Mouse (Mus musculus): ENCODE measurements at regions not wholly inside any gene's neighbourhood (a gene's known extent, or its start where the extent isn't known, plus 50 kb on each side); places are given as distances from the start of the nearest gene placed in this dataset.

GRCm38 (mm10) chr16:75362095-75362494, 223.8 kb downstream of the Lipi start:
- Histone ChIP-seq H3K9ac (no peak overlapping the region), H3K27me3 (no peaks in the 10 kb centered on the region), H3K9me3 (no peaks in the 10 kb centered on the region), H3K27ac (no peak overlapping the region), H3K4me3 (no peak overlapping the region), H3K36me3 (no peaks in the 10 kb centered on the region), H3K4me1 (no peaks in the 10 kb centered on the region), H3K4me2 (no peak overlapping the region)
- ATAC-seq (ENCODE audit: borderline replicate concordance, extremely low read depth, low FRiP score, low TSS enrichment) = no peak
- WGBS = 63% methylated on average over 4 of the region's 4 CpGs

DNA sequence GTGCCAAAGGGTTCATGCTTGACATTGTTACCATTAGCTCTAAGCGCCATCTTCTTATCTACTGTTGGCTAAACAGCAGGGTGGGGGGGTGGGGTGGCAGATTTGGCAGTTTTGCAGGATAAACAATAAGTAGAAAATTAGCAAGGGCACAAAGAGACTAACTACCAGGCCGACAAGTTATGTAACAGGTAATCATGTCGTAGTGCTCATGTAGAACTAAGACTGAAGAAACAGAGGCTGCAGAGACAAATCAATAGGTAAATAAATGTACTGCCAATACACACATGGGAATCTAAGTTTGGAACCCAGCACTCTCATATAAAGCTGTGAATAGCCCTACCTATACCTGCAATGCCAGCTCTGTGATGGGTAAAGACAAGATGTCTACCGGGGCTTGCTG, 225.1 kb downstream of the Lipi start:
- H3K36me3 ChIP-seq = no peaks in the 10 kb centered on the region
- no peak overlapping the region for H3K4me3 ChIP-seq
- WGBS = 82% methylated on average over 4 of the region's 4 CpGs
- H3K9ac ChIP-seq = no peak overlapping the region
- no peak for ATAC-seq (ENCODE audit: borderline replicate concordance, extremely low read depth, low FRiP score, low TSS enrichment)
- H3K9me3 ChIP-seq = no peaks in the 10 kb centered on the region
- H3K4me1 ChIP-seq = no peaks in the 10 kb centered on the region
- H3K27ac ChIP-seq = no peak overlapping the region
- H3K27me3 ChIP-seq = no peaks in the 10 kb centered on the region
- H3K4me2 ChIP-seq = no peak overlapping the region

- Histone ChIP-seq H3K27me3 (no peaks in the 10 kb centered on the region), H3K9ac (no peak overlapping the region), H3K27ac (no peak overlapping the region), H3K4me3 (no peak overlapping the region), H3K9me3 (no peaks in the 10 kb centered on the region), H3K4me2 (no peak overlapping the region), H3K4me1 (no peaks in the 10 kb centered on the region), H3K36me3 (no peaks in the 10 kb centered on the region)
- WGBS = 93% methylated on average over 1 of the region's 1 CpGs
- no peak for ATAC-seq (ENCODE audit: borderline replicate concordance, extremely low read depth, low FRiP score, low TSS enrichment)
Observed at GRCm38 (mm10) chr16:75353394-75353793, 232.5 kb downstream of the Lipi start.

DNA sequence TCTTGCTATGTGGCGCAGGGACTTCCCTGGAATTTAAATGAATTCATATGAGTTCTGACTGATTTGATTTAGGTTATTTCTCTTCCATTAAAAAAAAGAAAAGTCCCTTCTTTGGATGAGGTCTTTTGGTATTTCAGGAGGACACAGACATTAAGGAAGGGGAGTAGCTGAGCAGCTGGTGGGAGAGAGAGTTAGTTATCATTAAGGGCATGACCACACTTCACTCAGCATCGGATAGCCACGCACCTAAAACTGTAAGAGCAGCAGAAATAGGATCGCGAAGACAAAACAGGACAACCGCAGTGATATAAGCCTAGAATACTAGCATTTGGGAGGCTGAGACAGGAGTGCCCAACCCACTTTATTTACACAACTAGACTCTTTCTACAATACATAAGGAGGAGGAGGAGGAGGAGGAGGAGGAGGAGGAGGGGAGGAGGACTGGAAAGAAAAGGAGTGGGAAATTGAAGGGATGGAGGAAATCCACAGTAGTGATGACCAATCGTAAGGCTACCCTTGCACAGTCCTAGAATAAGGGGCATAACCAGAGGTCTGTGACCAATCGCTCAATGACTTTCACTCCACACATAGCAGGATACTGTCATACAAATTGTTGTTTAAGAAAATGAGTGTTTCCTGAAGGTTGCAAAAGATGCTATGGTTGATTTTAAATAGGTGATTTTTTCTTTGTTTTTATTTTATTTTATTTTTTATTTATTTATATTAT, 241.5 kb downstream of the Lipi start:
- no peak overlapping the region for H3K4me2 ChIP-seq
- no peaks in the 10 kb centered on the region for H3K27me3 ChIP-seq
- WGBS = 81% methylated on average over 8 of the region's 8 CpGs
- no peak overlapping the region for H3K9ac ChIP-seq
- no peaks in the 10 kb centered on the region for H3K9me3 ChIP-seq
- no peak for ATAC-seq (ENCODE audit: borderline replicate concordance, extremely low read depth, low FRiP score, low TSS enrichment)
- no peak overlapping the region for H3K27ac ChIP-seq
- no peaks in the 10 kb centered on the region for H3K4me1 ChIP-seq
- no peaks in the 10 kb centered on the region for H3K36me3 ChIP-seq
- H3K4me3 ChIP-seq = no peak overlapping the region

GRCm38 (mm10) chr16:75343028-75343901, 242.6 kb downstream of the Lipi start:
- Histone ChIP-seq H3K4me3 (no peak overlapping the region), H3K4me1 (no peaks in the 10 kb centered on the region), H3K27ac (no peak overlapping the region), H3K9ac (no peak overlapping the region), H3K9me3 (no peaks in the 10 kb centered on the region), H3K4me2 (peak overlapping the region; percentile 24; the same call in 1 of the 2 replicates), H3K27me3 (no peaks in the 10 kb centered on the region), H3K36me3 (no peaks in the 10 kb centered on the region)
- 27% methylated on average over 10 of the region's 11 CpGs for WGBS
- ATAC-seq (ENCODE audit: borderline replicate concordance, extremely low read depth, low FRiP score, low TSS enrichment) = no peak

DNA sequence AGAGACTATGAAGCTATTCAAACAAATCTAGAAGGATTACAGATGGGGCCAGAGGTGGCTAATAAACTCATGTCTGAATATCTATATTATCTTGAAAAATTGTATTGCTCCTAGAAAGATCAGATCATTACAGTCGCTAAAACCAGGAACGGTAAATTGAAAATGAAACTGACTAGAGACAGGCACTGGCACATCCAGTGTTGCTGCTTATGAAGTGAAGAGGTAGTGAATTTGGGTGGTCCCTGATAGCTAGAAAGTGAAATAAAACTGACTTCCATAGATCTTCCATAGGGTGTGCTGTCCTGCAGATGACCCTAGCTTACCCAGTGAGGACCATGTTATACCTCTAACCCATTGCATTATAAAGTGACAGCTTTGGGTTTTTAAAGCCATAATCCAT, 251.6 kb downstream of the Lipi start:
- H3K9me3 ChIP-seq = no peaks in the 10 kb centered on the region
- H3K36me3 ChIP-seq = no peaks in the 10 kb centered on the region
- H3K9ac ChIP-seq = no peak overlapping the region
- H3K4me2 ChIP-seq = no peak overlapping the region
- H3K27me3 ChIP-seq = no peaks in the 10 kb centered on the region
- H3K4me3 ChIP-seq = no peak overlapping the region
- ATAC-seq (ENCODE audit: borderline replicate concordance, extremely low read depth, low FRiP score, low TSS enrichment) = no peak
- 77% methylated on average over 2 of the region's 2 CpGs for WGBS
- no peak overlapping the region for H3K27ac ChIP-seq
- no peaks in the 10 kb centered on the region for H3K4me1 ChIP-seq

DNA sequence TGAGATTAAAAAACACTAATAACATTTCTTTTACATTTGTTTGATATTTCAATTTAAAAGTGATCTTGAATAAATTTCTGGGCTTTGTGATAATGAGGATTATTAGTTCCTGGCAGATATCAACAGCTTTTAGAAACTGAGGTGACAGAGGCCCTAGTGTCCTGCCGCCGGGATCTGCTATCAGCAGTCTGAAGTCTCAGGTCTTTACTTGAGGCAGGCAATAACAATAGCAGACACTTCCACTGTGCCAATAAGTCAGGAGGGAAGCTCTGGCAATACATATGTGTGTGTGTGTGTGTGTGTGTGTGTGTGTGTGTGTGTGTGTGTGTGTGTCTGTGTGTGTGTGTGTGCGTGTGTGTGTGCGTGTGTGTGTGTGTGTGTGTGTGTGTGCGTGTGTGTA, 252.1 kb downstream of the Lipi start:
- Histone ChIP-seq H3K27ac (no peak overlapping the region), H3K9me3 (no peaks in the 10 kb centered on the region), H3K36me3 (no peaks in the 10 kb centered on the region), H3K27me3 (no peaks in the 10 kb centered on the region), H3K4me3 (no peak overlapping the region), H3K4me2 (no peak overlapping the region), H3K9ac (no peak overlapping the region), H3K4me1 (no peaks in the 10 kb centered on the region)
- WGBS = 54% methylated on average over 3 of the region's 5 CpGs
- ATAC-seq (ENCODE audit: borderline replicate concordance, extremely low read depth, low FRiP score, low TSS enrichment) = no peak

- Histone ChIP-seq H3K27me3 (no peaks in the 10 kb centered on the region), H3K4me3 (no peak overlapping the region), H3K4me1 (no peaks in the 10 kb centered on the region), H3K4me2 (no peak overlapping the region), H3K27ac (no peak overlapping the region), H3K36me3 (no peaks in the 10 kb centered on the region), H3K9ac (no peak overlapping the region), H3K9me3 (no peaks in the 10 kb centered on the region)
- no peak for ATAC-seq (ENCODE audit: borderline replicate concordance, extremely low read depth, low FRiP score, low TSS enrichment)
- 81% methylated on average over 4 of the region's 4 CpGs for WGBS
Observed at GRCm38 (mm10) chr16:75332853-75333252, 253.0 kb downstream of the Lipi start.

DNA sequence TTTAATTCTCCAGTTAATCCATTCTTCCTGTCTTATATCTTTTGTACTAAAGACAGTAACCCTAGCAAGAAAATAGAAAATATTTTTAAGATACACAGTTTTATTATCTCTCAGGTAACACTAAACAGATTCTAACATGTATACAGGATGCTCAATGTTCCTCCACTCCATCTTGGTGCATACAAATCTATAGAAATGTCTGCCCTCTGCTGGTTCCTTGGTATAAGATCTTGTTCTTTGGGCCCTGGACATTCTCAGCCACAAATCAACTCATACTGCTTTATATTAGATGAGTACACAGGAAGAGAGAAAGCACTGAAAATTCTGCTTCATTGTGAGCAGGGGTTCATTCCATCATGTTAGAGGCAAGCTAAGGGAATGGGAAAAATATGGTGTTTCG, 260.6 kb downstream of the Lipi start:
- H3K9ac ChIP-seq = no peak overlapping the region
- H3K27ac ChIP-seq = no peak overlapping the region

DNA sequence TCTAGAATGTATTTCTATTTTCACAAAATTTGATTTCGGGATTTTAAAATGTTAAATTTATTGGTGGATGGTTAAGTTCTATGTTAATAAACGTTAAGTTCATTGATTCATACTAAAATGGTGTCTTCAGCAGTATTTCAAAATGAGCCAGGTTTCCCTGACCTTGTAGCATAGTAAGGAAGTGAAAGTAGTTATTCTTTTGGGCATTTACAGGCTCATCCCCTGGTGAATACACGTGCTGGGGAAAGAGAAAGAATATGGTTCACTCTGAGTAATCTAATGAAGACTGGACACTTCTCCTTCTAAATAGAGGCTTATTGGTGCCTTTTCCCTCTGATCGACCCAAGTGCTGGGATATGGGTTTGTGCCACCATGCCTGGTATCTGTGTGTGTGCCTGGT, 281.1 kb downstream of the Lipi start:
- Histone ChIP-seq H3K36me3 (no peaks in the 10 kb centered on the region), H3K27me3 (no peaks in the 10 kb centered on the region), H3K4me1 (no peaks in the 10 kb centered on the region), H3K9me3 (no peaks in the 10 kb centered on the region), H3K27ac (no peak overlapping the region), H3K9ac (no peak overlapping the region), H3K4me2 (no peak overlapping the region), H3K4me3 (no peak overlapping the region)
- no peak for ATAC-seq (ENCODE audit: borderline replicate concordance, extremely low read depth, low FRiP score, low TSS enrichment)
- 75% methylated on average over 4 of the region's 4 CpGs for WGBS

More for the DNA sequence above, 260.6 kb downstream of the Lipi start:
- no peak for ATAC-seq (ENCODE audit: borderline replicate concordance, extremely low read depth, low FRiP score, low TSS enrichment)
- Histone ChIP-seq H3K36me3 (no peaks in the 10 kb centered on the region), H3K4me3 (no peak overlapping the region), H3K4me2 (no peak overlapping the region), H3K9me3 (no peaks in the 10 kb centered on the region), H3K27me3 (no peaks in the 10 kb centered on the region), H3K4me1 (no peaks in the 10 kb centered on the region)
- WGBS = 80% methylated on average over 1 of the region's 1 CpGs

GRCm38 (mm10) chr16:75297416-75297815, 288.4 kb downstream of the Lipi start:
- Histone ChIP-seq H3K27ac (no peak overlapping the region), H3K4me1 (no peaks in the 10 kb centered on the region), H3K9ac (no peak overlapping the region), H3K9me3 (no peaks in the 10 kb centered on the region), H3K27me3 (no peaks in the 10 kb centered on the region), H3K4me2 (no peak overlapping the region), H3K36me3 (no peaks in the 10 kb centered on the region), H3K4me3 (no peak overlapping the region)
- 84% methylated on average over 3 of the region's 3 CpGs for WGBS
- no peak for ATAC-seq (ENCODE audit: borderline replicate concordance, extremely low read depth, low FRiP score, low TSS enrichment)

DNA sequence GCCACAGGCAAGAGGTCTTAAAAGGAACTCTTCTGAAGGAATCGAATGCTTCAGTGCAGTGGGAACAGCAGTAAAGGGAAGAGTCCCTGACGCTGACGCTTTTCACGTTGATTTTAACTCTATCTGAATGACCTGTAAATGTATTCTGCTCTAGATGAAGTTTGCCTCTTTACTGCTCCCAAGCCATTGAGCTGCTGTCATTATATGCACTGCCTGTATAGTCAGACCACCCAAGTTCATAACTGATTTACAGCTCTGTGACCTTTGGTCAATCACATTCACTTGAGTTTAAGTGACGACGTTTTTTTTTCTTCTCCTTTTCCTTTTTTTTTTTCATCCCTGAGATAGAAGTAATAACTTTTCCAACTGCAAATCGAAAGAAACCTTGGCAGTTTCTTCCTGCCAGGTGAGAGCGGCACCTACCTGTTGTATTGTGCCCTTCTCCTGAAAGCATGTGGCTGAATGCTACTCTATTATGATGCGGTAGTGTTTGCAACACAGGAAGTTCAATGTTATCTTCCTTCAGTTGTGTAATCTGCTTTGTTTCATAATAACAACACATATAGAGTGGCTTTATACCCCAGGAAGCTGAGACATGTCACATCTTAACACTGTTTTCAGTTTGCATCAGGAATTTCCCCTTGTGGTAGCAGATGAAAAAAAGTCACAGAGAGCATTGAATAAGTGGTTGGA, 293.0 kb downstream of the Lipi start:
- Histone ChIP-seq H3K4me2 (no peak overlapping the region), H3K4me1 (no peaks in the 10 kb centered on the region), H3K4me3 (no peak overlapping the region), H3K27ac (no peak overlapping the region), H3K27me3 (no peaks in the 10 kb centered on the region), H3K9ac (no peak overlapping the region), H3K9me3 (no peaks in the 10 kb centered on the region), H3K36me3 (no peaks in the 10 kb centered on the region)
- ATAC-seq (ENCODE audit: borderline replicate concordance, extremely low read depth, low FRiP score, low TSS enrichment) = no peak
- WGBS = 59% methylated on average over 9 of the region's 9 CpGs
